Mouse (Mus musculus) G1E-ER4 (cell line): ENCODE data around the gene Vps18. TPM values are rescaled to one million over a fixed set of nuclear protein-coding genes. Genes with fewer than 3 reads are reported as not detected.

Experiments
- GATA1 ChIP-seq: IDR thresholded peaks from one replicate; pipeline ENCODE4 v1.8.0; 2012; ENCODE audit warnings: low read length, inconsistent platforms
- polyA plus RNA-seq: library from polyadenylated mRNA; stranded (reverse); fragments of >175 nt; gene quantifications from 2 replicates; pipeline ENCODE4 v1.2.3, GENCODE M21; 2012

The Vps18 gene
- polyA plus RNA-seq, 1 experiment, result 19.7 TPM

GRCm38 (mm10) chr2:119344537-119345138 is 56.1 kb downstream of the Vps18 start:
- no peak for TF ChIP-seq GATA1

Other genes starting within 250 kb of the Vps18 start
- 10.4 and 12.1 TPM in 2 replicates for gene Knl1, start 241.6 kb upstream of the Vps18 start, polyA plus RNA-seq
- gene Rad51, start 175.9 kb upstream of the Vps18 start, polyA plus RNA-seq, result 32.6 and 40.6 TPM in 2 replicates
- 62.5 and 66.8 TPM in 2 replicates for gene Rmdn3, start 131.7 kb upstream of the Vps18 start, polyA plus RNA-seq
- gene Gchfr, start 121.0 kb upstream of the Vps18 start, polyA plus RNA-seq, result 10.1 and 12.6 TPM in 2 replicates
- gene Gm14137, start 114.2 kb upstream of the Vps18 start, polyA plus RNA-seq, result not detected in 2 replicates
- gene Zfyve19, start 80.1 kb upstream of the Vps18 start, polyA plus RNA-seq, result 25.3 and 25.8 TPM in 2 replicates
- gene Dnajc17, start 79.9 kb upstream of the Vps18 start, polyA plus RNA-seq, result 37.2 and 46.4 TPM in 2 replicates
- gene Ppp1r14d, start 58.8 kb upstream of the Vps18 start, polyA plus RNA-seq, result not detected in 2 replicates
- gene Spint1, start 51.4 kb upstream of the Vps18 start, polyA plus RNA-seq, result not detected in 2 replicates
- not detected in 2 replicates for gene Rhov, start 17.5 kb upstream of the Vps18 start, polyA plus RNA-seq
- 0.05 and 0.09 TPM in 2 replicates for gene Dll4, start 37.0 kb downstream of the Vps18 start, polyA plus RNA-seq
- not detected in 2 replicates for gene Chac1, start 62.5 kb downstream of the Vps18 start, polyA plus RNA-seq
- 6.6 and 8.0 TPM in 2 replicates for gene Ino80, start 188.9 kb downstream of the Vps18 start, polyA plus RNA-seq